Mouse (Mus musculus) hindbrain, embryonic 15.5 days (tissue): ENCODE data around the gene Oaf. TPM values are rescaled to one million over a fixed set of nuclear protein-coding genes. Genes with fewer than 3 reads are reported as not detected.

ENCODE experiments used
- ATAC-seq: fragments of 200-750 bp; cut with Nextera tagmentation; 2 replicates; pipeline ENCODE4 v1.8.0; 2017; ENCODE audit warnings: low read depth, moderate number of reproducible peaks, moderate TSS enrichment; ENCODE audit not compliant: low FRiP score
- H3K27ac ChIP-seq: fragments of 300-500 bp; sonication (generic); replicated peaks from 2 replicates; pipeline ENCODE4 v1.5.1; 2015; ENCODE audit warnings: mild to moderate bottlenecking, inconsistent platforms
- H3K27me3 ChIP-seq: fragments of 300-500 bp; sonication (generic); 2 replicates; pipeline ENCODE4 v1.6.1; 2015; ENCODE audit warnings: control low read depth, inconsistent platforms
- H3K36me3 ChIP-seq: fragments of 300-500 bp; sonication (generic); 2 replicates; pipeline ENCODE4 v1.6.1; 2015; ENCODE audit warnings: control low read depth, inconsistent platforms
- H3K4me1 ChIP-seq: fragments of 300-500 bp; sonication (generic); replicated peaks from 2 replicates; pipeline ENCODE4 v1.6.1; 2015; ENCODE audit warnings: control low read depth, inconsistent platforms
- H3K4me2 ChIP-seq: fragments of 300-500 bp; sonication (generic); 2 replicates; pipeline ENCODE4 v1.6.1; 2015; ENCODE audit warnings: moderate library complexity, mild to moderate bottlenecking, inconsistent platforms
- H3K4me3 ChIP-seq: fragments of 300-500 bp; sonication (generic); 2 replicates; pipeline ENCODE4 v1.5.1; 2015; ENCODE audit warnings: mild to moderate bottlenecking, inconsistent platforms
- H3K9ac ChIP-seq: fragments of 300-500 bp; sonication (generic); 2 replicates; pipeline ENCODE4 v1.6.1; 2015; ENCODE audit warnings: inconsistent platforms
- H3K9me3 ChIP-seq: fragments of 300-500 bp; sonication (generic); 2 replicates; pipeline ENCODE4 v1.6.1; 2016; ENCODE audit warnings: control low read depth, inconsistent platforms
- WGBS: fragments of 180-500 bp; shearing (Covaris S2); methylation state at CpG from one replicate; pipeline ENCODE4 v1.1.7; 2015; 5-methylcytosine and 5-hydroxymethylcytosine counted together
- polyA plus RNA-seq: library from polyadenylated mRNA; unstranded; fragments of >200 nt; fragmentation: Nextera tagmentation; extraction: Ambion mirVana; gene quantifications from 2 replicates; pipeline ENCODE4 v1.2.1, GENCODE M21; 2015

Gene Oaf
- 7.1 and 10.8 TPM in 2 replicates for polyA plus RNA-seq

DNA sequence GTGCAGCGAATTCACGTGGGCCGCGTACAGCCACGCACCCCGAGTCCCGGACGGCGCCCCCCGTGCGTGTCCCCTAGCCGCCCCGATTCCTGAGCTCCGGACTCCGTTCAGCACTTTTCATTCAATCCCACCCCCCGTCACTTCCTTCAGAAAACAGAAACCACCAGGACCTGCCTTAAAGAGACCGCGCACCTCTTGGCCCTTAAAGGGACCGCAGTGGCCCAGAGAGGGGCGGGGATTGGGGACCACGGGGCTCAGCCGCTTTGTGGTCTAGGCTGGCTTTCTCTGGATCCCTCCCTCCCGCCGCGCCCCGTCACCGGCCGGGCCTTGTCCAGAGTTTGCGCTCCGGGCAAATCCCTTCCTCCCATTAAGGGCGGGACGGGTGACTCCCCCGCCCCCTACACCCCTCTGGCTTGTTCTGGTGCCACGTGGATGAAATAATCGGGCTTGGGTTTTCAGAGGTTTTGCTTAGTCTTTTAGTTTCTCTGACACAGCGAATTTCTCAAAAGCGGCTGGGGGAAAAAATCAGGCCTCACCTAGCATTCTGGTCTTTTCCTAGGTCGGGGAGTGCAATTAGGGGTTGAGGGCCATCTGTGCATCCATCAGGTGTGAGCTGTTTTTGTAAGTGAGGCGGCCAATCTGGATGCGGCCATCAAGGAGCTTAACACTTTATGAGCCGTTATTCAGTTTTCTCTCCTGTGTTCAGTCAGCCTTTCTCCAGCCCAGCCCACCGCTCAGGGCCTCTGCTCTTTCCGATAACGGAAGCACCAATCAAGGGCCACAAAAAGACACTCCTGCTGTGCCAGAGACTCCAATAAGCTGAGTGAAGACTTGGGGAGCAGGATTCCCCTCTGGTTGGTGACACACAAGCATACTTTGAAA, at the start of gene Oaf:
TSS of gene Oaf (minus strand) at position 200 of the 882 bp plus-strand sequence.
- Histone ChIP-seq H3K4me3 (peak within 1 kb of the TSS; percentile 47), H3K36me3 (no peaks in the 10 kb centered on the region), H3K27ac (no peak within 1 kb of the TSS), H3K4me1 (peaks cover 17% of the 10 kb centered on the region), H3K27me3 (peaks cover 36% of the 10 kb centered on the region), H3K9me3 (no peaks in the 10 kb centered on the region), H3K9ac (peak within 1 kb of the TSS; percentile 37), H3K4me2 (peak within 1 kb of the TSS; percentile 80)
- WGBS, result 1% methylated on average over 44 of the region's 44 CpGs
- peak; percentile 90 for ATAC-seq

DNA sequence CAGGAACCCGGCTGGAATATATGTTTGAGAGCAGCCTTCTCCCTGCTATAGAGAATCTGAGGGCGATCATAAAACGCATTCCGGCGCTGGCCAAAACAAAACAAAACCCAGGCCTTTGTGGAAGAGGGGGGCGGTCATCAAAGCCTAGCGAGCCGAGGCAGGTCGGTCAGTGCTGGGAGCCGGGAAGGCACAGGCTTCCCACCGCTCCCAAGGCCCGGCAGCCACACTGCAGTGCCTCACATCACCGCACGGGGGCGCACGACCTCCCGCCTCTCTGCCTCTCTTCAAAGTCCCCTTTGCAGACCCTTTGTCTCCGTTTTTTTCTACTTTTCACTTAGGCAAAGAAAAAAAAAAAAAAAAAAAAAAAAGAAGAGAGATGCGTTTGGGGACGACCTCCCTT, 47.2 kb upstream of the Oaf start:
- no peak overlapping the region for H3K27ac ChIP-seq
- no peak overlapping the region for H3K9ac ChIP-seq
- H3K27me3 ChIP-seq, result peaks cover 24% of the 10 kb centered on the region; the same call in 1 of the 2 replicates
- H3K4me2 ChIP-seq, result peak overlapping the region; percentile 46
- ATAC-seq, result 0 out of 2 replicates have a peak, but pooled peaks have one; percentile 36
- H3K4me1 ChIP-seq, result no peaks in the 10 kb centered on the region; the same call in 1 of the 2 replicates
- H3K4me3 ChIP-seq, result no peak overlapping the region
- WGBS, result 2% methylated on average over 20 of the region's 20 CpGs
- no peaks in the 10 kb centered on the region for H3K9me3 ChIP-seq
- no peaks in the 10 kb centered on the region for H3K36me3 ChIP-seq

DNA sequence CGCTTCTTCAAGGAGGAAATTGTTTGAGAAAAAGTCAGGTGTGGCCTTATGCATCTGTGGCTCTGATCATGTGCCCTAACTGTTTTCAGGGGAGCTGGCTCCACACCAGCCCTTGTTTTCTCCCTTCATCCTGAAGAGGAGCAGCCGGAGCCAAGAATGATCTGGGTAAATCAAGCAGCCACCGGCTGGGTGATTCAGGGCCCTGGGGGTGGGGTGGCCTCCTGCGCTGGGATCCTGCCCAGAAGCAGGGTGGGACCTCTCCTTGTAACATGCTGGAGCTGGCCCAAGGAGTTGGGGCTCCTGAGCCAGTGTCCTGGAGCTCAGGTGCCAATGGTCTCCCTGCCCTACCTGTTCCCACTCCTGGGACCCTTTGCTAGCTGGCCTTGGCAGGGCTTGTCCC, 45.6 kb upstream of the Oaf start:
- Histone ChIP-seq H3K9me3 (no peaks in the 10 kb centered on the region), H3K4me1 (no peaks in the 10 kb centered on the region; the same call in 1 of the 2 replicates), H3K27ac (no peak overlapping the region), H3K36me3 (no peaks in the 10 kb centered on the region), H3K27me3 (peaks cover 24% of the 10 kb centered on the region; the same call in 1 of the 2 replicates), H3K4me3 (no peak overlapping the region), H3K4me2 (no peak overlapping the region), H3K9ac (no peak overlapping the region)
- no peak for ATAC-seq
- WGBS, result 89% methylated on average over 4 of the region's 4 CpGs

DNA sequence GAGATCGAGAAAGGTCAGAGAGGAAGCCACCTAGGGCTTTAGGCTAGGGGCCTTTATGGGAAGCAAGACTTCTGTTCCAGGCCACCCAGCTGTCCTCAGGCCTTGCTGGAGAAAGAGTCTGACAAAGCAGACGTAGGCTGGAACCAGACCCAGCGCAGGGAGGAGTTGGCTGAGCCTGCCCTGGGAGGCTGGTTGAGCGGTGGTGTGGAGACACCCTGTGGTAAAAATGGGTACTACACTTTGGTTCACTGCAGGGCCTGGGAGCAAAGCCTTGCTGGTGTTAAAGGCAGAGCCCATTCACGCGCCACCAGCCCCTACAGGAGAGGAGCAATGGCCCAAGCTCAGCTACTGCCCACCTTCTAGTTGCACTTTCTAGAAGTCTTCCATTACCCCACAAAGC, 44.6 kb upstream of the Oaf start:
- H3K4me2 ChIP-seq, result no peak overlapping the region
- H3K36me3 ChIP-seq, result no peaks in the 10 kb centered on the region
- H3K9ac ChIP-seq, result no peak overlapping the region
- ATAC-seq, result peak; percentile 88
- H3K27me3 ChIP-seq, result peaks cover 24% of the 10 kb centered on the region; the same call in 1 of the 2 replicates
- H3K9me3 ChIP-seq, result no peaks in the 10 kb centered on the region
- H3K4me1 ChIP-seq, result no peaks in the 10 kb centered on the region; the same call in 1 of the 2 replicates
- WGBS, result 7% methylated on average over 6 of the region's 6 CpGs
- H3K27ac ChIP-seq, result no peak overlapping the region
- H3K4me3 ChIP-seq, result no peak overlapping the region

DNA sequence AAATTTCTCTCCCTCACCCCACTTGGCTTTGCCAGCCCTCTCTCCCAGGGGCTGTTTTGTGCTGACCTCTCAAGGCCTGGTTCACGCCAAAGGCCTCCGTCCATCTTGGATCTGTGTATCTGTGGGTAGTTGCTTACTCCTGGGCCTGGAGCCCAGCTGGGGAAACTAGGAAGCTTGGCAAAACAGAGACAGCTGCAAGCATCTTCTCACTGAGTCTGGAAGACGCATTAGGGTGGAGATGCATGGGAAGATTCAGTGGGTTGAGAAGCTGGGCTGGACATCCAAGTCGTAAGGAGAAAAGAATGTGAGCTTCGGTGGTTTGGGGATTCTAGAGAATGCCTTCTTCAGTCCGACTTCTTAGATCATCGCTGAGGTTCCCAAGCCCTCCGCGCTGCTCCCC, 34.0 kb upstream of the Oaf start:
- Histone ChIP-seq H3K4me1 (peaks cover 12% of the 10 kb centered on the region), H3K4me2 (no peak overlapping the region), H3K9ac (no peak overlapping the region), H3K27ac (no peak overlapping the region), H3K4me3 (no peak overlapping the region), H3K27me3 (peaks cover 43% of the 10 kb centered on the region), H3K36me3 (no peaks in the 10 kb centered on the region), H3K9me3 (no peaks in the 10 kb centered on the region)
- 84% methylated on average over 9 of the region's 9 CpGs for WGBS
- ATAC-seq, result no peak

DNA sequence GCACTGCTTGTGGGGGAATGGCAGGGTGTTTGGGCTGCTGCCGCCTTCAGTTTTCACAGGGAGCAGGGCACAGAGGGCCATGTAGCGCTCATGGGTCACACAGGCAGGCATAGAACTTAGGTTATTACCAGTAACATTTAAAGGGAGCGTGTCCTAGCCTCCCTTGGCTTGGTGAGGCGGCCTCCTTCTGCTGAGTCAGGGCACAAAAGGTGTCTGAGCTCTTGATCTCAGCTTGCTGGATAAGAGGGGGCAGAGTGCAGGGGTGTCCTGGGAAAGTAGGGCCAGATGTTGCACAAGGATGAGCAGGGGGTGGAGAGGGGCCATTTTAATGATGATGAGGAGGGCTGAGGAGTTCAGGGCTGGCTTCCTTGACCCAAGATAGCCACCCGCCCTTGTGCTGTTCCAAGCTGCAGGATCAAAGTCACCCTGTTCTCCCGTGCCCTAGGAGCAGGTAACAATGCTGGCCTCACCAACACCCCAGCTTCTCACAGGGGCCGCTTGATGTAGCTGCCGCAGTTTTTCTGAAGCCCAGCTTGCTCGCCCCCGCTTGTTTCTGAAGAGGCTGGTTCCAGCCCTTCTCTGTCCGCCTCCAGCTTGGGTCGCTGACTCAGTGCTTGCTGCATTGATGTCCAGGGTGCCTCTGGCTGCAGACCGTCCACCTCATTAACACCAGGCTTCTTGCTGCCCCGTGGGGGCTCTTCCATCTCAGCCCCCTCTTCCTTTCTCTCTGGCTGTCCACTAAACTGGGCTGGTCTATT, 32.2 kb upstream of the Oaf start:
- H3K36me3 ChIP-seq, result no peaks in the 10 kb centered on the region
- H3K4me2 ChIP-seq, result no peak overlapping the region
- H3K4me1 ChIP-seq, result peaks cover 12% of the 10 kb centered on the region
- no peak overlapping the region for H3K27ac ChIP-seq
- WGBS, result 48% methylated on average over 14 of the region's 14 CpGs
- no peak overlapping the region for H3K9ac ChIP-seq
- H3K4me3 ChIP-seq, result no peak overlapping the region
- no peak for ATAC-seq
- no peaks in the 10 kb centered on the region for H3K9me3 ChIP-seq
- H3K27me3 ChIP-seq, result peaks cover 43% of the 10 kb centered on the region

DNA sequence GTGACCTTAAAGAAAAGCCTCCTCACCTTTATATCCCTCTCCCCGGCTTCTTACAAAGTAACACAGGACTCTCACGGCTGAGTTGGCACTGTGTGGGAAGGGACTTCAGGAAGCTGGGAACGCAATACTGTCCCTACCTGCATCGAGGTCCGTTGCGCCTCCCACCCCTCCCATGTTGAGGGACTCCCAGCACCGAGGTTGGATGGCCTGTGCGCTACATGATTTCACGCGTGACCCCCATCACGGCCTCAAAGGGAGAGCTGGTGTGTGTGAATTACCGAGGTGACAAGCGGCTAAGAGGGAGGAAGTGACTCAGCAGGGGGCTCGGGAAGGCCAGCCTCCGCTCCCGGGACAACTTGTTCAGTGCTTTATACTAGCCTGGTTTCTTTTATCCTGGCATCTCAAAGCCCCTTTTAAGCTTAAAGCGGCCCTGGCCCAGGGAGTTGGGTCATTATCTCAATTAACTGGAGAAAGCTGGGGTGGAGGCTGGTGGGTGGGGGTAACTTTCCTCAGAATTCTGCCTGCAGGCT, 31.1 kb upstream of the Oaf start:
- Histone ChIP-seq H3K36me3 (no peaks in the 10 kb centered on the region), H3K27ac (no peak overlapping the region), H3K4me2 (peak overlapping the region; percentile 48), H3K4me3 (peak overlapping the region; percentile 16; the same call in 1 of the 2 replicates), H3K27me3 (peaks cover 43% of the 10 kb centered on the region), H3K4me1 (peaks cover 12% of the 10 kb centered on the region), H3K9ac (no peak overlapping the region), H3K9me3 (no peaks in the 10 kb centered on the region)
- no peak for ATAC-seq
- WGBS, result 3% methylated on average over 17 of the region's 17 CpGs

DNA sequence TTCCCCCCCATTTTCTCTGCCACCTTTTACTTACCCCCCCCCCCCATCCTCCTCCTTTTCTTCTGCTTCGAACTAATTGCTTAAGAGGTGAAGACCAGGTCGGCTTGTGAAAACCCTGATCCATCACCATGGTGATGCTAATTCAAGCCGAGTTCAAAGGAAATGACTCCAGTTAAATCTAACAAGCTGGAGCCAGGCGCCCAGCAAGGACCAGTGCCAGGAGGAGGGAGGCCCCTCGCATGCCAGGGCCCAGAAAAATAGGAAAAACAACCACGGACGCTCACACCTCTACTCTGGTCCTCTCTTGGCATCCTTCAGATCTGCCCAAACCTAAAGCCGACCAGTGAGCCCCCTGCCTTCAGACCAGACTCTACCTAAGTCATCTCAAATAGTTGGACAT, 29.5 kb upstream of the Oaf start:
- Histone ChIP-seq H3K4me1 (peaks cover 12% of the 10 kb centered on the region), H3K36me3 (no peaks in the 10 kb centered on the region), H3K9ac (no peak overlapping the region), H3K4me2 (no peak overlapping the region), H3K27ac (no peak overlapping the region), H3K4me3 (no peak overlapping the region), H3K9me3 (no peaks in the 10 kb centered on the region), H3K27me3 (peaks cover 43% of the 10 kb centered on the region)
- 3% methylated on average over 8 of the region's 8 CpGs for WGBS
- ATAC-seq, result no peak

DNA sequence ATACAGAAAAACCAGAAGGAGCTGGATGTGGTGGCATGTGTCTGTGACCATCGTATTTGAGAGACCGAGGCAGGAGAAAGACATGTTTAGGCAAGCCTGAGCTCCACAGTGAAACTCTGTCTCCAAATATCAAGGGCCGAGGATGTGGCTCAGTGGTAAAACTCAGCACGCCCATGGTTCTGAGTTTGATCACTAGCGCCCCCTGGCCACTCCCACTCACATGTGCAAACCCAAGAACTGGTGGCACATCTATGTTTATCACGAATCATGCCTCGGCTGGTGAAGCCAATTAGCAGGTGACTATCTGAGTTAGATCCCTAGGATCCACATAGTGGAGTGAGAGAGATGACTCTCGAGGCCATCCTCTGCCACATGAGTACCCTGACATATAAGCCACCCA, 27.6 kb upstream of the Oaf start:
- H3K4me3 ChIP-seq, result no peak overlapping the region
- H3K4me1 ChIP-seq, result peaks cover 12% of the 10 kb centered on the region
- no peaks in the 10 kb centered on the region for H3K36me3 ChIP-seq
- peaks cover 33% of the 10 kb centered on the region for H3K27me3 ChIP-seq
- no peak overlapping the region for H3K4me2 ChIP-seq
- 77% methylated on average over 8 of the region's 8 CpGs for WGBS
- H3K27ac ChIP-seq, result no peak overlapping the region
- no peak for ATAC-seq
- no peaks in the 10 kb centered on the region for H3K9me3 ChIP-seq
- H3K9ac ChIP-seq, result no peak overlapping the region

DNA sequence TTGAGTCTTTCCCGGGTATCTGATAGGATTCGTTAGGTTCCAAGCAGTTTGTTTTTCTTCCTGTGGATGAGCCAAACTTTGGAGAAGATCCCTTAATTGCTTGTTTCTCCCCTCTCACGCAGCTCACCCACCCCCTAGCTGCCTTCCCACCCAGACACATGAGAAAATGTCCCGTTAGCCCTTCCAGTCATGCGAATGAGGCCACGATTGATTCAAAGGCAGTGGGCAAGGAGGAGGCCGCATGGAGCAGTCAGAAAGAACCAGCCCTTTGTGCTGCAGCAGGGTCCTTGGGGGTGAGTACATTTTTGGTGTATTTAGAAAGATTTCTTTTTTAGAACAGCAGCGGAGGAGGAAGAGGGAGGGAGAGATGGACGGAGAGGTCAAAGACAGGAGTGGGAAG, 25.5 kb upstream of the Oaf start:
- Histone ChIP-seq H3K27ac (no peak overlapping the region), H3K4me1 (no peaks in the 10 kb centered on the region), H3K4me3 (no peak overlapping the region), H3K27me3 (peaks cover 11% of the 10 kb centered on the region), H3K9me3 (no peaks in the 10 kb centered on the region), H3K9ac (no peak overlapping the region), H3K36me3 (no peaks in the 10 kb centered on the region), H3K4me2 (no peak overlapping the region)
- 47% methylated on average over 9 of the region's 9 CpGs for WGBS
- no peak for ATAC-seq

DNA sequence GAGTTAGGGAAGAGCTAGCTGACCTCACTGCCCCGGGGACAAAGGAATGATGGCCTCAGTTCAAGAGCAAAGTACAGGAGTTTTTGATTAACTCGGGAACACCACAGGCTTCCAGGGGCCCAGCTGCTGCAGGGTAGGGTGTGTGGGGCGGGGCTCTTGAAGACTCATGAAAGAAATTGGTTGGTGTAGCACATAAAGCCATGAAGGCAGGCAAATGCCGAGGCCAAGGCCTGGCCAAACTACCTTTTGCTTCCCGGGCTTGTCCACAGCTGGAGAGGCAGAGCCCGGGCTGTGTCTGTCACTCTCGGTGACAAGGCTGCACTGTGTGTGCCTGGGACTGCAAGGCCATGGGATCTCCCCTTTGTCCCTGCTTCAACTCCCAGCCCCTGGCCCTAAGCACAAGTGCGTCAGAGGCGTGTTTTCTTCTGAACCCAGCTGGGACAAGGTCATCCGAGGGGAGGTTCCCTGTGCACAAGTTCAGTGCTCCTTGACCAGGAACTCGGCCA, 24.3 kb upstream of the Oaf start:
- Histone ChIP-seq H3K4me1 (no peaks in the 10 kb centered on the region), H3K27ac (no peak overlapping the region), H3K4me2 (no peak overlapping the region), H3K27me3 (0 out of 2 replicates have a peak, but pooled peaks cover under 1% of the 10 kb centered on the region), H3K9me3 (no peaks in the 10 kb centered on the region), H3K36me3 (no peaks in the 10 kb centered on the region), H3K9ac (no peak overlapping the region), H3K4me3 (no peak overlapping the region)
- ATAC-seq, result no peak
- WGBS, result 18% methylated on average over 11 of the region's 11 CpGs
